Mouse (Mus musculus) forebrain, embryonic 12.5 days (tissue): Measurements from ENCODE around the gene Mgll. TPM values are rescaled to one million over a fixed set of nuclear protein-coding genes. Genes with fewer than 3 reads are reported as not detected.

Experiments
- ATAC-seq: fragments of 200-750 bp; cut with Nextera tagmentation; 2 replicates; pipeline ENCODE4 v1.8.0; 2017; ENCODE audit warnings: moderate TSS enrichment; ENCODE audit not compliant: low FRiP score
- H3K27ac ChIP-seq: fragments of 300-500 bp; sonication (generic); 2 replicates; pipeline ENCODE4 v1.5.1; 2016; ENCODE audit warnings: mild to moderate bottlenecking
- H3K27me3 ChIP-seq: fragments of 300-500 bp; sonication (generic); 2 replicates; pipeline ENCODE4 v1.6.1; 2016; ENCODE audit warnings: mild to moderate bottlenecking
- H3K36me3 ChIP-seq: fragments of 300-500 bp; sonication (generic); replicated peaks from 2 replicates; pipeline ENCODE4 v1.6.1; 2016; ENCODE audit warnings: mild to moderate bottlenecking
- H3K4me1 ChIP-seq: fragments of 300-500 bp; sonication (generic); 2 replicates; pipeline ENCODE4 v1.6.1; 2016
- H3K4me2 ChIP-seq: fragments of 300-500 bp; sonication (generic); 2 replicates; pipeline ENCODE4 v1.6.1; 2016; ENCODE audit warnings: mild to moderate bottlenecking, moderate library complexity
- H3K4me3 ChIP-seq: fragments of 300-500 bp; sonication (generic); replicated peaks from 2 replicates; pipeline ENCODE4 v1.5.1; 2016; ENCODE audit warnings: mild to moderate bottlenecking
- H3K9ac ChIP-seq: fragments of 300-500 bp; sonication (generic); 2 replicates; pipeline ENCODE4 v1.6.1; 2016; ENCODE audit warnings: mild to moderate bottlenecking
- H3K9me3 ChIP-seq: fragments of 300-500 bp; sonication (generic); 2 replicates; pipeline ENCODE4 v1.6.1; 2016
- WGBS: fragments of 180-500 bp; shearing (Covaris S2); methylation state at CpG from one replicate; pipeline ENCODE4 v1.1.7; 2016; 5-methylcytosine and 5-hydroxymethylcytosine counted together
- polyA plus RNA-seq: library from polyadenylated mRNA; unstranded; fragments of >200 nt; fragmentation: Nextera tagmentation; extraction: Ambion mirVana; gene quantifications from 2 replicates; pipeline ENCODE4 v1.2.1, GENCODE M21; 2016

Mgll gene
- polyA plus RNA-seq, 1 experiment from 2014 or later = 5.5 TPM

GRCm38 (mm10) chr6:88785781-88786542, 61.8 kb downstream of the Mgll start:
- Histone ChIP-seq H3K9me3 (no peaks in the 10 kb centered on the region), H3K4me1 (peaks cover 24% of the 10 kb centered on the region), H3K9ac (no peak overlapping the region), H3K36me3 (no peaks in the 10 kb centered on the region), H3K27ac (peak overlapping the region; percentile 19; the same call in 1 of the 2 replicates), H3K4me2 (no peak overlapping the region), H3K27me3 (peaks cover 6% of the 10 kb centered on the region; the same call in 1 of the 2 replicates), H3K4me3 (no peak overlapping the region)
- WGBS = 86% methylated on average over 10 of the region's 10 CpGs
- no peak for ATAC-seq

DNA sequence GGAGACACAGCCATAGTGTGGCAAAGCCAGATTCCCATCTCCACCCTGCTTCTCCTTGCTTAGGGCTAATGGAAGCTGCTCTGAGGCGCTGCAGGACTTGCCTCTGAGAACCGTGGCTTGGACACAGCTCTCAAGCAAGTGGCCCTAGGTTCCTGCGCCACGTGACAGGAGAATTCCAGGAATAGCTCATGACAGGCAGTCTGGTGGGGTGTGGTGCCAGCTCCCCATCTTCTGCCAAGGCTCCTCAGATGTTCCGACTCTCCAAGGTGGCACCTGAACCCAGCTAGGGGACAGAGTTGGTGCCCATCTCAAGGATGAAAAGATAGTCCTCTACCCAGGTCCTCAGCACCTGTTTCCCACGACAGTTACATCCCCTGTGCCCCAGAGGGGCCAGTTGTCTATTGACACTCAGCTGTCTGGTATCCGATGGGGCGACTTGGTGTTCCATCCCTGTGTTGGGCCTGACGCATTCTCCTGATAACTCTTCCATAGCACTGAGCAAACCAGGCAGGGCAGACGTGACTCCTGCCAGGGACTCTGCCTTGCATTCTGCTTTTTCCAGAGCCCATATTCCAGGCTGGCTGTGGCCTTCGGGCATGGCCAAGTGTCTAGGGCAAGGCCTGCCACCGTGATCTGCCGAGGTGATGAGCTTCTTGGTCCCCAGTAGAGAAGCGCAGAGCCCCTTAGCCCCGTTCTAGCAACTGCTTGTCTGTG, 62.7 kb downstream of the Mgll start:
- Histone ChIP-seq H3K9ac (no peak overlapping the region), H3K36me3 (no peaks in the 10 kb centered on the region), H3K9me3 (no peaks in the 10 kb centered on the region), H3K27ac (peak overlapping the region; percentile 68), H3K27me3 (peaks cover 4% of the 10 kb centered on the region; the same call in 1 of the 2 replicates), H3K4me2 (no peak overlapping the region), H3K4me1 (peaks cover 33% of the 10 kb centered on the region), H3K4me3 (no peak overlapping the region)
- 91% methylated on average over 15 of the region's 15 CpGs for WGBS
- ATAC-seq = no peak

GRCm38 (mm10) chr6:88787496-88787895, 63.3 kb downstream of the Mgll start:
- Histone ChIP-seq H3K36me3 (no peaks in the 10 kb centered on the region), H3K4me1 (peaks cover 39% of the 10 kb centered on the region), H3K27me3 (0 out of 2 replicates have a peak, but pooled peaks cover 2% of the 10 kb centered on the region), H3K27ac (peak overlapping the region; percentile 68), H3K9ac (no peak overlapping the region), H3K4me3 (no peak overlapping the region), H3K4me2 (no peak overlapping the region), H3K9me3 (no peaks in the 10 kb centered on the region)
- 64% methylated on average over 14 of the region's 14 CpGs for WGBS
- peak; percentile 20 for ATAC-seq

DNA sequence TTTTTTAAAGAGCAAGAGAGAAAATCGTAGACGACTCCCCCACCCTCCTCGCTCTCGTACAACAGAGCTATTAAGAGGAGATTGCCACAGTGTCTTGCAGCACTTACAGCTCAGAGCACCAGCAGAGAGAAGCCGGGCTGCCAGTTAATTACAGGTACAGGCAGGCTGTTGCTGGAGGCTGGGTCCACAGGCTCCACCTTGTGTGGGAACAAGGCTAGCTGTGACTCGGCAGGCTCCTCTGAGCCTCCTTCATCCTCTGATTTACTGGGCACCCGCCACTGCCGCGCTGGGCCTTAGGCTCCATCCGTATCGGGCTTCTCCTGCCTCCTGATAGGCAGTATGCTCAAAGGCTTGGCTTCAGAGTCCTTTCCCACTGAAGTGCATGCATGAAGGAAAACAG, 64.0 kb downstream of the Mgll start:
- Histone ChIP-seq H3K27ac (peak overlapping the region; percentile 61), H3K4me1 (peaks cover 45% of the 10 kb centered on the region)
- 71% methylated on average over 11 of the region's 11 CpGs for WGBS

DNA sequence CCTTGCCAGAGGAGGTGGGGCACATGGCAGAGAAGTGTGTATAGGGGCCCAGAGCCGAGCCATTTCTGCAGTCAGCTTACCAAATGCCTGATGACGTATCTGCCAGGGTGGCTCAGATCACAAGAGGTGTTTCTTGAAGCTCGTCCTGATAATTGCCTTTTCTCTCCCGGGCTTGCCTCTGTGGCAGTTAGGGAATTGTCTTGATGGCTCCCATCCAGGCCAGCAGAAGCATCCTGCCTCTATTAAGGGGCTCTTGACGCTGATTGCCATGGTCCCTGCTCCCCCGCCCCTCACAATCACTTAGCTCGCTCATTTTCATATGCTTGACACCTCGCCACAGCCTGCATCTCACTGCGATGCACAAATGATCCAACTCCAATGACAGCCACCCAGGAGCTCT, 67.1 kb downstream of the Mgll start:
- ATAC-seq = peak; percentile 42
- peak overlapping the region; percentile 63; the same call in 1 of the 2 replicates for H3K27ac ChIP-seq
- 44% methylated on average over 9 of the region's 9 CpGs for WGBS

More for the DNA sequence above, 64.0 kb downstream of the Mgll start:
- Histone ChIP-seq H3K27me3 (0 out of 2 replicates have a peak, but pooled peaks cover 3% of the 10 kb centered on the region), H3K9ac (no peak overlapping the region), H3K4me3 (no peak overlapping the region), H3K9me3 (no peaks in the 10 kb centered on the region), H3K36me3 (no peaks in the 10 kb centered on the region), H3K4me2 (no peak overlapping the region)
- ATAC-seq = peak; percentile 59

GRCm38 (mm10) chr6:88792147-88792691, 68.0 kb downstream of the Mgll start:
- 0 out of 2 replicates have a peak, but pooled peaks cover 3% of the 10 kb centered on the region for H3K27me3 ChIP-seq
- H3K27ac ChIP-seq = 0 out of 2 replicates have a peak overlapping the region, but pooled peaks have one; percentile 53
- no peaks in the 10 kb centered on the region for H3K9me3 ChIP-seq
- no peaks in the 10 kb centered on the region for H3K36me3 ChIP-seq
- H3K4me3 ChIP-seq = no peak overlapping the region
- no peak for ATAC-seq
- 41% methylated on average over 7 of the region's 7 CpGs for WGBS
- H3K4me1 ChIP-seq = peaks cover 35% of the 10 kb centered on the region
- H3K4me2 ChIP-seq = no peak overlapping the region
- H3K9ac ChIP-seq = no peak overlapping the region

More for the DNA sequence above, 67.1 kb downstream of the Mgll start:
- no peak overlapping the region for H3K4me3 ChIP-seq
- H3K4me2 ChIP-seq = no peak overlapping the region
- H3K27me3 ChIP-seq = 0 out of 2 replicates have a peak, but pooled peaks cover 3% of the 10 kb centered on the region
- H3K4me1 ChIP-seq = peaks cover 37% of the 10 kb centered on the region
- H3K9ac ChIP-seq = no peak overlapping the region
- H3K36me3 ChIP-seq = no peaks in the 10 kb centered on the region
- no peaks in the 10 kb centered on the region for H3K9me3 ChIP-seq

GRCm38 (mm10) chr6:88793243-88793642, 69.0 kb downstream of the Mgll start:
- no peak overlapping the region for H3K9ac ChIP-seq
- H3K4me2 ChIP-seq = no peak overlapping the region
- 0 out of 2 replicates have a peak, but pooled peaks cover 3% of the 10 kb centered on the region for H3K27me3 ChIP-seq
- no peaks in the 10 kb centered on the region for H3K36me3 ChIP-seq
- H3K4me1 ChIP-seq = peaks cover 29% of the 10 kb centered on the region
- 40% methylated on average over 2 of the region's 2 CpGs for WGBS
- no peaks in the 10 kb centered on the region for H3K9me3 ChIP-seq
- no peak overlapping the region for H3K27ac ChIP-seq
- H3K4me3 ChIP-seq = no peak overlapping the region
- no peak for ATAC-seq

DNA sequence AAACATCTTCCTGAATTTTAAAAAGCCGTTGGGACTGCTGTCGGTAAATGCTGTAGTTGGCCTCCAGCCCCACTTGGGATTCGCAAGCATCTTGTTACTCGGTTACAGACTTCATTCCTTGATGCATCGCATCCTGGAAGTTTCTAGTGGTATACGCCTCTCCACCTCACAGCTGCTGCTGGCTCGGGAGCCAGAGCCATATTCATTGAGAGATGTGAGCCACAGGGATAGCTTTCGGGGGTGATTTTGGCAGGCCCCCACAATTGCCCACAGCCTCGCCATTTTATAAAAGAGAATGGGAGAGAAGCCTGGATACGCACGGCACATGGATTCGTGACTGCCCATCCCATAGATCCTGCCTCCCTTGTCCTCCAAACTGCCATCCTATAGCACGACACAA, 69.7 kb downstream of the Mgll start:
- H3K9me3 ChIP-seq = no peaks in the 10 kb centered on the region
- 79% methylated on average over 13 of the region's 13 CpGs for WGBS
- no peak overlapping the region for H3K27ac ChIP-seq
- H3K4me3 ChIP-seq = no peak overlapping the region
- 0 out of 2 replicates have a peak, but pooled peaks cover 3% of the 10 kb centered on the region for H3K27me3 ChIP-seq
- ATAC-seq = no peak
- no peak overlapping the region for H3K4me2 ChIP-seq
- peaks cover 29% of the 10 kb centered on the region for H3K4me1 ChIP-seq
- no peak overlapping the region for H3K9ac ChIP-seq
- no peaks in the 10 kb centered on the region for H3K36me3 ChIP-seq

- Histone ChIP-seq H3K9ac (no peak overlapping the region), H3K36me3 (no peaks in the 10 kb centered on the region), H3K9me3 (no peaks in the 10 kb centered on the region), H3K4me3 (no peak overlapping the region), H3K4me2 (no peak overlapping the region), H3K27me3 (0 out of 2 replicates have a peak, but pooled peaks cover 3% of the 10 kb centered on the region), H3K27ac (no peak overlapping the region), H3K4me1 (peaks cover 29% of the 10 kb centered on the region)
- 77% methylated on average over 14 of the region's 14 CpGs for WGBS
- ATAC-seq = no peak
These were observed 70.4 kb downstream of the Mgll start for GRCm38 (mm10) chr6:88794561-88794971.

- H3K4me2 ChIP-seq = no peak overlapping the region
- no peak overlapping the region for H3K9ac ChIP-seq
- no peak for ATAC-seq
- no peak overlapping the region for H3K4me3 ChIP-seq
- 85% methylated on average over 7 of the region's 7 CpGs for WGBS
- H3K9me3 ChIP-seq = no peaks in the 10 kb centered on the region
- no peaks in the 10 kb centered on the region for H3K4me1 ChIP-seq
- H3K27ac ChIP-seq = no peak overlapping the region
- no peaks in the 10 kb centered on the region for H3K27me3 ChIP-seq
- H3K36me3 ChIP-seq = no peaks in the 10 kb centered on the region
These were observed 76.0 kb downstream of the Mgll start for GRCm38 (mm10) chr6:88800191-88800590.

- H3K36me3 ChIP-seq = no peaks in the 10 kb centered on the region
- no peak overlapping the region for H3K4me2 ChIP-seq
- no peak overlapping the region for H3K27ac ChIP-seq
- no peaks in the 10 kb centered on the region for H3K27me3 ChIP-seq
- no peak overlapping the region for H3K4me3 ChIP-seq
- no peak overlapping the region for H3K9ac ChIP-seq
- WGBS = 65% methylated on average over 3 of the region's 3 CpGs
- H3K9me3 ChIP-seq = no peaks in the 10 kb centered on the region
- no peaks in the 10 kb centered on the region for H3K4me1 ChIP-seq
- ATAC-seq = no peak
These were observed 76.5 kb downstream of the Mgll start for GRCm38 (mm10) chr6:88800735-88801134.

GRCm38 (mm10) chr6:88803051-88803450, 78.8 kb downstream of the Mgll start:
- H3K9ac ChIP-seq = no peak overlapping the region
- no peak overlapping the region for H3K4me2 ChIP-seq
- no peak overlapping the region for H3K27ac ChIP-seq
- H3K9me3 ChIP-seq = no peaks in the 10 kb centered on the region
- no peak for ATAC-seq
- no peaks in the 10 kb centered on the region for H3K36me3 ChIP-seq
- H3K27me3 ChIP-seq = no peaks in the 10 kb centered on the region
- WGBS = 95% methylated on average over 7 of the region's 7 CpGs
- no peaks in the 10 kb centered on the region for H3K4me1 ChIP-seq
- H3K4me3 ChIP-seq = no peak overlapping the region
